8 mouse cellular contexts compared by ENCODE assay signal in the genomic region with DNA sequence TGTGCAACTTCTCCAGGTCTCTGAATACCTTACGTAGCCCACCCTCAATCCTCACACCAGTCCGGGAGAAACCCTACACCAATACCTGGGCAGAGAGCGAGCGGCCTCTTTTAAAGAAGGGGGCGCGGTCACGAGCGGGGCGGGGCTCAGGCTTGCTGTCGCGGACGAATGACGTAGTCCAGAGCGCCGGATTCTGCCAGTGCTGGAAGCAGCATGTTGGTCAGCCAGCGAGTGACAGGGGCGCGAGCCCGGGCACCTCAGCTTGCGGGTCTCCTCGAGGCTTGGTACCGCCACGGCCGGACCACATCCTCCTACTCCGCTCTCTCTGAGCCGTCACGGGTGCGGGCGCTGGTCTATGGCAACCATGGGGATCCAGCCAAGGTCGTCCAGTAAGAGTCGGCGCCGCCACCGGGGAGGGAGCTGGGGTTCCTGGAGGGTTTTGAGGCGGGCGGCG. TPM values are rescaled to one million over a fixed set of nuclear protein-coding genes. Genes with fewer than 3 reads are reported as not detected.
DNase-seq lines count a peak whose midpoint lies in the region; ATAC-seq lines count a peak whose summit lies in the region.

A gene (plus strand): TSS at position 181 of the 454 bp plus-strand sequence.

- H3K36me3 ChIP-seq in heart, embryonic 14.5 days (ENCODE audit: control insufficient read depth, insufficient read depth, low read length), result 0 out of 2 replicates have a peak, but pooled peaks cover 3% of the 10 kb centered on the region
- peaks cover 13% of the 10 kb centered on the region for H3K36me3 ChIP-seq in liver, embryonic 13.5 days
- no peaks in the 10 kb centered on the region for H3K36me3 ChIP-seq in stomach, embryonic 16.5 days (ENCODE audit: control insufficient read depth, insufficient read depth, low read length)

- peak within 1 kb of the TSS; percentile 87 for H3K4me2 ChIP-seq in heart, embryonic 14.5 days (ENCODE audit: low read length)
- H3K4me2 ChIP-seq in liver, embryonic 13.5 days, result peak within 1 kb of the TSS; percentile 88
- peak within 1 kb of the TSS; percentile 86 for H3K4me2 ChIP-seq in stomach, embryonic 16.5 days (ENCODE audit: low read depth, low read length)

- H3K27me3 ChIP-seq in heart, embryonic 14.5 days (ENCODE audit: control insufficient read depth, insufficient read depth, low read length), result peaks cover 15% of the 10 kb centered on the region
- peaks cover 40% of the 10 kb centered on the region for H3K27me3 ChIP-seq in liver, embryonic 13.5 days
- no peaks in the 10 kb centered on the region for H3K27me3 ChIP-seq in stomach, embryonic 16.5 days (ENCODE audit: control insufficient read depth, insufficient read depth, low read length)

- no peaks in the 10 kb centered on the region for H3K9me3 ChIP-seq in heart, embryonic 14.5 days (ENCODE audit: control insufficient read depth, low read length)
- H3K9me3 ChIP-seq in liver, embryonic 13.5 days (replicated peaks), result no peaks in the 10 kb centered on the region
- no peaks in the 10 kb centered on the region for H3K9me3 ChIP-seq in stomach, embryonic 16.5 days (replicated peaks; ENCODE audit: control insufficient read depth, low read length)

- ATAC-seq in heart, embryonic 14.5 days (ENCODE audit: insufficient number of reproducible peaks, insufficient read depth, low FRiP score, low read depth), result peak; percentile 68
- peak; percentile 82 for ATAC-seq in liver, embryonic 13.5 days (ENCODE audit: low read depth)
- ATAC-seq in stomach, embryonic 16.5 days (ENCODE audit: insufficient read depth, low FRiP score), result peak; percentile 89

- peak; percentile 93 for DNase-seq in CD4-positive, CD25-positive, alpha-beta regulatory T cell, adult 2 months (ENCODE audit: low read depth, low spot score)
- peak; percentile 56 for DNase-seq in fibroblast of lung, adult 2 months (ENCODE audit: low read depth)
- peak; percentile 96 for DNase-seq in kidney, postnatal 14 days
- peak; percentile 88 for DNase-seq in liver, embryonic 13.5 days
- DNase-seq in neural tube, embryonic 10.5 days (ENCODE audit: extremely low spot score, low spot score), result peak; percentile 94

- H3K9ac ChIP-seq in heart, embryonic 14.5 days (ENCODE audit: low read length), result peak within 1 kb of the TSS; percentile 82
- H3K9ac ChIP-seq in liver, embryonic 13.5 days, result peak within 1 kb of the TSS; percentile 83
- peak within 1 kb of the TSS; percentile 89 for H3K9ac ChIP-seq in stomach, embryonic 16.5 days (ENCODE audit: low read length)

- peak within 1 kb of the TSS; percentile 99 for H3K4me3 ChIP-seq in brown adipose tissue, adult 24 weeks (ENCODE audit: insufficient read depth, low read depth, low read length)
- H3K4me3 ChIP-seq in heart, embryonic 14.5 days (ENCODE audit: control insufficient read depth in 1 of 2, insufficient read depth in 1 of 2, low read depth in 1 of 2, low read length in 2 of 2), result peak within 1 kb of the TSS; percentile 67 to 92
- peak within 1 kb of the TSS; percentile 90 for H3K4me3 ChIP-seq in liver, embryonic 13.5 days (replicated peaks)
- peak within 1 kb of the TSS; percentile 95 for H3K4me3 ChIP-seq in stomach, embryonic 16.5 days (replicated peaks; ENCODE audit: low read length)

- peak within 1 kb of the TSS; percentile 85 for H3K27ac ChIP-seq in brown adipose tissue, adult 24 weeks (replicated peaks; ENCODE audit: low read depth, low read length)
- no peak within 1 kb of the TSS; a peak in 1 of 4 replicates for H3K27ac ChIP-seq in heart, embryonic 14.5 days (replicated peaks in 1 of 2; ENCODE audit: control insufficient read depth in 1 of 2, insufficient read depth in 1 of 2, low read depth in 2 of 2, low read length in 2 of 2)
- peak within 1 kb of the TSS; percentile 1; the same call in 1 of the 2 replicates for H3K27ac ChIP-seq in liver, embryonic 13.5 days
- H3K27ac ChIP-seq in stomach, embryonic 16.5 days (ENCODE audit: low read length), result no peak within 1 kb of the TSS

- 0% methylated on average over 36 of the region's 37 CpGs for WGBS in heart, embryonic 14.5 days
- under 1% methylated on average over 37 of the region's 37 CpGs for WGBS in liver, embryonic 13.5 days (ENCODE audit: insufficient replicate concordance)
- WGBS in stomach, embryonic 16.5 days, result under 1% methylated on average over 37 of the region's 37 CpGs

- H3K4me1 ChIP-seq in brown adipose tissue, adult 24 weeks (ENCODE audit: control insufficient read depth, insufficient read depth, insufficient read length, low read length), result 0 out of 2 replicates have a peak, but pooled peaks cover 3% of the 10 kb centered on the region
- peaks cover 2 to 6% of the 10 kb centered on the region in 2 experiments for H3K4me1 ChIP-seq in heart, embryonic 14.5 days (ENCODE audit: control insufficient read depth in 2 of 2, insufficient read depth in 2 of 2, low read length in 2 of 2)
- H3K4me1 ChIP-seq in liver, embryonic 13.5 days (replicated peaks), result peaks cover 29% of the 10 kb centered on the region
- H3K4me1 ChIP-seq in stomach, embryonic 16.5 days (ENCODE audit: control insufficient read depth, insufficient read depth, low read length), result peaks cover 14% of the 10 kb centered on the region

RNA-seq across cellular contexts. Expression of the gene that starts here (rescaled TPM):
- 255 and 304 TPM in 2 replicates for polyA plus RNA-seq in brown adipose tissue, adult 24 weeks (2012; ENCODE audit: insufficient read depth, insufficient read length, missing spikeins)
- 39.1 and 44.1 TPM in 2 replicates for polyA plus RNA-seq in heart, embryonic 14.5 days (2014; fragmentation: Nextera tagmentation; extraction: Ambion mirVana)
- 39.6 and 42.8 TPM in 2 replicates for polyA plus RNA-seq in liver, embryonic 13.5 days (2015; fragmentation: Nextera tagmentation; extraction: Ambion mirVana)
- 56.1 and 57.0 TPM in 2 replicates for polyA plus RNA-seq in stomach, embryonic 16.5 days (2015; fragmentation: Nextera tagmentation; extraction: Ambion mirVana)

Comparison
In these comparisons a context has a peak if more than half of its experiments do, and no peak if none do; other contexts are left out.
1. H3K27ac ChIP-seq: peak in brown adipose tissue, adult 24 weeks (single experiment) and liver, embryonic 13.5 days (single experiment); none in heart, embryonic 14.5 days (0 of 2) and stomach, embryonic 16.5 days (single experiment).
2. Peak in every context shown above with its lines, with median percentiles within 50 percentile points of each other: DNase-seq, H3K4me3 ChIP-seq, ATAC-seq, H3K4me2 ChIP-seq and H3K9ac ChIP-seq.